Mouse (Mus musculus) bone marrow macrophage, adult 2 months (primary cell): ENCODE measurements around the gene Utp11. TPM values are rescaled to one million over a fixed set of nuclear protein-coding genes. Genes with fewer than 3 reads are reported as not detected.
"Not testable (repeated sequence)": the region's sequence is repeated elsewhere in the genome, so short reads cannot be mapped to it uniquely, and the experiment has no call there.

Source experiments
- H3K27ac ChIP-seq: 2 replicates; pipeline ENCODE4 v1.5.1; 2012; ENCODE audit warnings: low read depth, low read length; ENCODE audit not compliant: insufficient read depth
- H3K4me1 ChIP-seq: 2 replicates; pipeline ENCODE4 v1.6.1; 2012; ENCODE audit warnings: low read length; ENCODE audit not compliant: control insufficient read depth, insufficient read depth
- H3K4me3 ChIP-seq: 2 replicates; pipeline ENCODE4 v1.5.1; 2012; ENCODE audit warnings: mild to moderate bottlenecking, low read length, moderate library complexity; ENCODE audit not compliant: insufficient read depth
- CTCF ChIP-seq: IDR thresholded peaks from 2 replicates; pipeline ENCODE4 v1.5.1; 2012; ENCODE audit warnings: low read depth, mild to moderate bottlenecking, low read length, moderate library complexity
- POLR2A ChIP-seq: IDR thresholded peaks from 2 replicates; pipeline ENCODE4 v1.6.1; 2012; ENCODE audit warnings: mild to moderate bottlenecking, low read depth, low read length, borderline replicate concordance
- polyA plus RNA-seq: library from polyadenylated mRNA; stranded (reverse); fragments of >200 nt; gene quantifications from 2 replicates; pipeline ENCODE4 v1.2.4, GENCODE M21; 2012; ENCODE audit not compliant: missing spikeins, insufficient read depth, insufficient read length

The Utp11 gene
- polyA plus RNA-seq, 1 experiment = 45.8 TPM

DNA sequence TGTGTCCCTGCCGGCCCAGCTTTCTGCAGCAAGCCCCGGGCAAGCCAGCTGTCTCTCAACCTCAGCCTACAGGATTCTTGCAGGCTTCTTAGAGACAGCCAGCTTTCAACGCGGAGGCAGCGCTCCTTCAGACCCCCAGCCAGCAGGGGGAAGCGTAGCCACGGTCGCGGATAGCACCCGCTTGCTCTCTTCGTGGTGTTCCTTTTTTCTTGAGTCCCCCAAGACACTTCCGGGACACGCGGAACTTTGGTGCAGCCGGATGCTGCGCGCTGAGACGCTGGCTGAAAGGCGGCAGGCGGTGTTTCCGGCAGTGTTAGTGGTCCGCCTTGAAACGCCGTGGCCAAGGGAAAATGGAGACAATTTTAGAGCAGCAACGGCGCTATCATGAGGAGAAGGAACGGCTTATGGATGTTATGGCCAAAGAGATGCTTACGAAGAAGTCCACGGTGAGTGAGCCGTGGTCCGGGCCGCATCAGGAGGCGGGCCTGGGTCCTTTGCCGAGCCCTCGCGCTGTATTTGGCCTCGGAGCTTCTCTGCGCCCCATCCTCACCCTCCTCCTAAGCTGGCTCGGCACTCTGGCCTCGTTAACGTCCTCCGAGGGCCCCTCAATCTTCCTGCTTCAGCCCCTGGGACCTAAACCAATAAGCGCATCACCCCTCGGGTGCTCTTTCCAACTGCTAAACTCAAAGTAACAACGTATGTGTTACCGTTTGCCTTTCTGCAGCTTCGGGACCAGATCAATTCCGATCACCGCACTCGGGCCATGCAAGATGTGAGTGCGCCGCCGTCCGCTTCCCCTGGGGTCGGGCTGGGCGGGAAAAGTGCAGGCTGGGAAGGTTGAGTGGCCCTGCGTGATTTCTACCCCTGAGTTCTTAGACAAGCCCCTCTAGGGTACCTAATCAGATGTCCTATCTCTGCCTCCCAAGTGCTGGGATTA is 21.4 kb upstream of the Utp11 start, which contains the start of gene Sf3a3:
Gene Sf3a3 (plus strand): TSS at position 232 of the 937 bp plus-strand sequence.
- no peak for TF ChIP-seq POLR2A
- TF ChIP-seq CTCF = peak; percentile 44
- Histone ChIP-seq H3K27ac (peak within 1 kb of the TSS; percentile 66), H3K4me1 (peaks cover 22% of the 10 kb centered on the region), H3K4me3 (peak within 1 kb of the TSS; percentile 87)

DNA sequence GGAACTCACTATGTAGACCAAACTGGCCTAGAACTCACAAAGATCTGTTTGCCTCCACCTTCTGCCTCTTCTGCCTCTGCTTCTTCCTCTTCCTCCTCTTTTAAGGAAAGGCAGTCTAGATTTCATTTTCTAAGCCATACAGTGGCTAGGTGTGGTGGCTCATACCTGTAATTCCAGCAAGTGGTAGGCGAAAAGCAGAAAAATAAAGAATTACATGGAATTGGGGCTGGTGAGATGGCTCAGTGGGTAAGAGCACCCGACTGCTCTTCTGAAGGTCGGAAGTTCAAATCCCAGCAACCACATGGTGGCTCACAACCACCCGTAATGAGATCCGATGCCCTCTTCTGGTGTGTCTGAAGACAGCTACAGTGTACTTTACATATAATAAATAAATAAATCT is 20.4 kb upstream of the Utp11 start:
- Histone ChIP-seq H3K27ac (peak overlapping the region; percentile 6; the same call in 1 of the 2 replicates), H3K4me1 (peaks cover 28% of the 10 kb centered on the region)
- H3K4me3 ChIP-seq = not testable (repeated sequence)

DNA sequence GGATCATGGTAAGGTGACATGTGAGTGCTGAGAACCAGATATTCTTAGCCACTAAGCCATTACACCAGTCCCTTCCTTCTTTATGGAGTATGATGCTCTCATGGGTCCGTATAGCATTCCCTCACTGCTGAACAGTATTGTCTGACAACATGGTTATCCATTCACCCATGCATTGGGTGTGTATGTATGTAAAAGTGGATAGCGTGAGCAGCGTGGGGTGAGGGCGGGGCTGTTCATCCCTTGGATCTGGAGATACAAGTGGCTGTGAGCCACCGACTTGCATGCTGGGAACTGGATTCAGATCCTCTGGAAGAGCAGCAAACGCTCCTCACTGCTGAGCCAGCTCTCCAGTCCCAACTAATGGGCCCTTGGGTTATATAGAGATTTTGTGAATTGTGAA is 19.2 kb upstream of the Utp11 start:
- TF ChIP-seq POLR2A = no peak
- Histone ChIP-seq H3K4me1 (peaks cover 30% of the 10 kb centered on the region), H3K27ac (no peak overlapping the region), H3K4me3 (no peak overlapping the region)

DNA sequence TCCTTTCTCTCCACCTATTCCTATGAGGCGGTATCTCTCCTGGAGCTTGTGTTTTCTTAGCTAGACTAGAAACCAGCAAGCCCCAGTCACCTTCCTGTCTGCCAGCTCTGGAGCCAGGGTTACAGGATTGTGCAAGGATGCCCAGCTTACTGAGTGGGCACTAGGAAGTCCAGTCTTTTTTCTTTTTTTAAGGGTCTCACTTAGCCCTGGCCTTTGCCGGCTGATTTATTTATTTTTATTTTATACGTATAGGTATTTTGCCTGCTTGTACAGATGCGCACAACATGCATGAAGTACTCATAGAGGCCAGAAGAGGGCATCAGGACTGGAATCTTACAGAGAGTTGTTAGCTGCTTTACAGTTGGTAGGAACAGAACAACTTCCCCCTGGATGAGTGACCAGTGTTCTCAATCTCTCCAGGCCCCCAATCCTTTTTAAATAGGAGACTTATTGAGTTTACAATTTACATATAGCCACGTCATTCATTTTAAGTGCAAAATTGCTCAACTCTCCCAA is 17.4 kb upstream of the Utp11 start:
- H3K4me1 ChIP-seq = peaks cover 40% of the 10 kb centered on the region
- H3K27ac ChIP-seq = peak overlapping the region; percentile 93
- H3K4me3 ChIP-seq = 0 out of 2 replicates have a peak overlapping the region, but pooled peaks have one; percentile 55
- no peak for TF ChIP-seq POLR2A
- TF ChIP-seq CTCF = no peak

DNA sequence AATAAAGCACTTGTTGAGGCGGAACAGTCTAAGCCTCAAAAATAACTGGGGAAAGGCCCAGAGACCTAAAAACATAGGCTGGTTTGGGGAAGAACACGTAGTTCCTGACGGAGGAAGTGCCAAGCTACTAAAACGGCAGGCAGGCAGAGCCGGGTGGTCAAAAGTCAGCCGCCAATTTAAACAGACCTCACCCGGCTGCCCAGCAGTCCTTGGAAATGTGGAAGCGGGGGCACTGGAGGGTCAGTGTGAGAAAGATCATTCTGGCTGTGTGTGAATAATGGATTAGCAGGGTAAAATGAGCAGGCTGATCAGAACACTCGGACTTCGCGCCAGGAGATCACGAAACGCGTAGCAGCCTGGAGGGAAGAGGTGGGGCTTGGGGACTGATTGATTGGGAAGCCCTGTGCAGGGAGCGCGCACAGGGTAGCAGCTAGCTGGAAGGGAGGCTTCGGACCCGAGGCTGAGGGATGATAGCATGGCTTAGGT is 16.6 kb upstream of the Utp11 start:
- H3K27ac ChIP-seq = peak overlapping the region; percentile 93
- H3K4me1 ChIP-seq = peaks cover 39% of the 10 kb centered on the region
- TF ChIP-seq CTCF = no peak
- no peak for TF ChIP-seq POLR2A
- H3K4me3 ChIP-seq = peak overlapping the region; percentile 55

DNA sequence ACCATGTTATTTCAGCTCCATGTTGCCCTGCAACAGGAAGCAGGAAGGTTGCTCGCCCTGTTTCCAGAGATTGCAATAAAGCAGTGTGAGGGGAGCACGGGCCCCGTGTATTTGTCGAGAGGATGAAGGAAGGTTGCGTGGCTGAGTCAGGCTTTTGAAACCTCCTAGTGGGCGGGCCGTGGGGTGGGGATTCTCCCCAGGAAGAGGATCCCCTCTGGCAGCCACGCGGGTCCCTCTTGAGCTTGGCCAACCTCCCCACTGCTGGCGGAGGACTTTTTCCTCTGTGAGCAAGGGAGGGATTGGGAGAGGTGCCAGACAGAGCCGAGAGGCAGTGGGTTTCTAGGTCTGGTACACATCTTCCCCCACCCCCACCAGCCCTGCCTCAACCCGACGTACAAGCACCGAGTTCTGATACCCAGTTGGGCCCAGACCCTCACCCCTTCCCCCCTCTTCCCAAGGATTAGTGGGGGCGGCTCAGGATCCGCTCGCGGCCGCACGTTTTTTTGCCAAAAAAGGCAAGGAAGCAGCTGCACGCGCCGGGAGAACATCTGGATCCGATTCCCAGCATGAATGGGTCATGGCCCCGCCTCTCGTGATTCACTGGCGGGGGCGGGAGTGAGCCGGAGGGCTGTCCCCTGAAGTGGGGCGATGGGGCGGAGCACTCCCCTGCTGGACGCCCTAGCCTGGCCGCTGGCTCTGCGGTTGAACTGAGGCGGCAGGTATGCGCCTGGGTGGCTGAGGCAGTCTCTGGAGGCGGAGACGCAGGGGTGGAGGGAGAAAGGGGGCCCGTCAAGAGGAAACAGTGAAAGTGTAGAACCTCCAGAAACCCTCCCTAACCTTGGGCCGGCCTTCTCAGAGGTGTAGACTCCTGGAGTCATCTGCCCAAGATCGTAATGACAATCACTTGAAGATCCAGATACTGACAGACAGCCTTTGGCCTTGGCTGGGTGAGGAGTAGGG is 15.4 kb upstream of the Utp11 start:
- no peak for TF ChIP-seq CTCF
- no peak for TF ChIP-seq POLR2A
- Histone ChIP-seq H3K27ac (peak overlapping the region; percentile 93), H3K4me1 (peaks cover 39% of the 10 kb centered on the region), H3K4me3 (peak overlapping the region; percentile 53)

DNA sequence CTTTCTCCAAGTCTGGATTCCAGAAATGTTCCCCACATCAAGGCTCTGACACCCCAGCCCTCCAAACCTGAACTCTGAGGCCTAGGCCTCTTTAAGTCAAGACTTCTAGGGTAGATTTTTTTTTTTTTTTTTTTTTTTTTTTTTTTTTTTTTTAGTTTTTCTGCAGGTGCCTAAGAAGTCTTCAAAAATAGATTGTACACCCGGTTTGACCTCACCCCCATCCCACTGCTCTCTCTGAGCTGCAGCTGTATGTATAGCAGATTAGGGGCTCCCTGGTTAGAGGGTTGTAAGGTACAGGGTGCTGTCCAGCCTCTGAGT is 14.8 kb upstream of the Utp11 start:
- Histone ChIP-seq H3K27ac (peak overlapping the region; percentile 93), H3K4me3 (peak overlapping the region; percentile 27), H3K4me1 (peaks cover 37% of the 10 kb centered on the region)

DNA sequence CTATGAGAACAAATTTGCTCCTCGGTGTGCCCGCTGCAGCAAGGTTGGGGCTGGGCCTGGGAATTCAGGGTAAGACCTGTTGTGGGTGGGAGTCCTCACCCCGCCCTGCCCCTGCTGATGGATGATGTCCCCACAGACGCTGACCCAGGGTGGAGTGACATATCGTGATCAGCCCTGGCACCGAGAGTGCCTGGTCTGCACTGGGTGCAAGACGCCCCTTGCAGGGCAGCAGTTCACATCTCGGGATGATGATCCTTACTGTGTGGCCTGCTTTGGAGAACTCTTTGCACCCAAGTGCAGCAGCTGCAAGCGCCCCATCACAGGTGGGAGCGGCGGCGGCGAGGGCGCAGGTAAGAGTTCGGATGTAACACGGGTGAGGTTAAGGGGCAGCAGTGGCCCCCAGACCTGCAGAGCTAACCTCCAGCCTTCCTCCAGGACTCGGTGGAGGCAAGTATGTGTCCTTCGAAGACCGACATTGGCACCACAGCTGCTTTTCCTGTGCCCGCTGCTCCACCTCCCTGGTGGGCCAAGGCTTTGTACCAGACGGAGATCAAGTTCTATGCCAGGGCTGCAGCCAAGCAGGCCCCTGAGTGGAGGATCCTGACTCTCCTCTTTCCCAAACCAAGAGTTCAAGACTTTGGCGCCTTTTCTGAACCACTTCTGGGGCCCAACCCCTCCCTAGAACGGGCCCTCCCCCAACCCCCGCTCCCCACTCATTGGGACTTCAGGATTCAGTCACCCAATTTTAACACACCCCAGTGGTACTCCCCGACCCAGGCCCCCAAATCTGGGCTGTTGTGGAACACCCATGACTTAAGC is 14.2 kb upstream of the Utp11 start:
- peak overlapping the region; percentile 99 for H3K27ac ChIP-seq
- H3K4me3 ChIP-seq = not testable (repeated sequence)
- H3K4me1 ChIP-seq = peaks cover 37% of the 10 kb centered on the region

DNA sequence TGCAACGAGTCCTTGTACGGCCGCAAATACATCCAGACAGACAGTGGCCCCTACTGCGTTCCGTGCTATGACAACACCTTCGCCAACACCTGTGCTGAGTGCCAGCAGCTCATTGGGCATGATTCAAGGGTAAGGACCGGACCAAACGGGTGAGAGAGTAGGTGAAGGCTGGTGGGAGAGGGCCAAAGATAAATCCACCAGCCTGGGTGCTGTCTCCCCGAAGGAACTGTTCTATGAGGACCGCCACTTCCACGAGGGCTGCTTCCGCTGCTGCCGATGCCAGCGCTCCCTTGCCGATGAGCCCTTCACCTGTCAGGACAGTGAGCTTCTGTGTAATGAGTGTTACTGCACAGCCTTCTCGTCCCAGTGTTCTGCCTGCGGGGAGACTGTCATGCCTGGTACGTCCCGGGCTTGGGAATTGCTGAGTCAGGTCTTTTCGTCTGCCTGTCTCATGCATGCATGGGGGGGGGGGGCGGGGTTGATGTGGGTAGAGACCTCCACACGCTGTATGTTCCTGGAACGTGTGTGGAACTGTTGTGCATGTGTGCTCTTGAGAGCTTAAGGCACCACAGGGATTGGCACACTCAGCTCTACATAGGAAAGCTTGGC is 12.4 kb upstream of the Utp11 start:
- Histone ChIP-seq H3K27ac (peak overlapping the region; percentile 99), H3K4me3 (peak overlapping the region; percentile 60), H3K4me1 (peaks cover 31% of the 10 kb centered on the region)
- TF ChIP-seq POLR2A (no peak), CTCF (no peak)
